Mouse (Mus musculus): ENCODE measurements around the gene Gm44596.

Gene Gm44596

DNA sequence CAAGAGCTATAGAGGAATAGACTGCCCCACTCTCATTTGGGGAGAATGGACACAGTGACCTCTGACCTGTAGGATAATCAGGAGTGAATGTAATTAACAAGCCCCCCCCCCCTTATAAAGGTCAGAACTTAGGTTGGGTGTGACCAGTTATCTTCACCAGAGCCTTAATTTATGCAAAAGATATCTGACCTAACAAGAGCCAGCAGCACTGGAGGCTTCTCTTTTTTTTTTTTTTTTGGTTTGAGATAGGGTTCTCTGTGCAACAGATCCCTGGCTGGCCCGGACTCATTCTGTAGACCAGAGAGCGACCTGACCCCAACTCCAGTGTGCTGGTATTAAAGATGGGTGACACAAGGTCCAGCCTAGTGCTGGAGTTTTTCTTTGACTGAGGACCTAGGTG, 54.0 kb downstream of the Gm44596 start:
- no peak for DNase-seq (ENCODE audit: low read depth, low spot score)

DNA sequence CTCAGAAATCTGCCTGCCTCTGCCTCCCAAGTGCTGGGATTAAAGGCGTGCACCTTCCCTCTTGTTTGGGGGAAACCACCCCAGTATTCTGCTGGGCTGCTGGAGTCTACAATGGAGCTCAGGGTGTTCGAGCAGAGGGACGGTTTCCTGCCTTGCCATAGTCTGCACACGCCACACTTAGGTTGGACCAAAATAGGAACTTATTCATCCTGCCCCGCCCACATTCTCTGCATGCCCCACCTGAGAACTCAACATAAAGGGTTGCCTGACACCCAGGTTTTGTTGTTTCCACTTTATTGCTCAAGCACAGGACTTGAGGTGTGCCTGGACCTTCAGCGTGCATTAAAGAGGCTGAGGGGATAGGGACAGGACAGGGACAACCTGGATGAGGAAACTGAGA, 54.5 kb downstream of the Gm44596 start:
- DNase-seq (ENCODE audit: low read depth, low spot score) = no peak

DNA sequence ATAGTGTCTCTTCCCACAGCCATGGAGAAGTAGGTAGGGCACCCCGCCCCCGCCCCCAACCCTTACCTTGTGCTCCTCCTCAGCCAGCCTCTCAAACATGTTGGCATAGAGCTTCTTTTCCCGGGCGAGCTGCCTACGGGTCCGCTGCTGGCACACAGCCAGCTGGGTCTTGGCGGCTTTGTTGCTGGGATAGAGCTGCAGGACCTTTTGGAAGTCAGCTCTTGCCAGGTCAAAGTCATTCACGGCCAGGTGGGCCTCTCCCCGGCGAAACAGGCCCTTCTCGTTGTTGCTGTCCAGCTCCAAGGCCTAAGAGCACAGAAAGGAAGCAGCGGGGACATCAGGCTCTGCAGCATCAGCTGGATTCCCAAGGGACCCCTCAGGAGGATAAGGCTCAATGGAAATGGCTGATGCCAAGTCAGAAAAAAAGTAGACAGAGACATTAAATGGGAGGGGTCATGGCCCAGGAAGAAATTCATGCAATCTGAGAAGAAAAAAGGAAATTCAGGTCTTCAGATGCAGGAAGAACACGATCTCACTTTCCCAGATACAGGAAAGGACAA, 57.1 kb downstream of the Gm44596 start:
- no peak for DNase-seq (ENCODE audit: low read depth, low spot score)

DNA sequence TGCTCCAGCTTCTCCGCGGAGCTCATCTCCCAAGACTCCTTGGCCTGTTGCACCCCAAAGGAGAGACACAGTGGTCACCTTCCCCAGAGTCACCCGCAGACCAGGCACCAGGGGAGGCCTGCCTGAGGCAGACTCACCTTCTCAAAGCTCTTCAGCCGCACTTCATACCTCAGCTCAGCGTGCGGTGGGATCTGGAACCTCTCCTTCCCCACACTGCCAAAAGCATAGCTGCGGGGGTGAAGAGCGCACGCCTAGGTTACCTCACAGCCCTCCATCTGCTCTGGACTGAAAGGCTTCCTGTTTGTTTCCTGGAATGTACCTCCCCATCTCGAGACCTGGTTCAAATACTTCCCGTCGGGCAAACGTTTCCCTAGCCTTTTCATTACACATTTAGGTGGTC, 58.3 kb downstream of the Gm44596 start:
- no peak for DNase-seq (ENCODE audit: low read depth, low spot score)

DNA sequence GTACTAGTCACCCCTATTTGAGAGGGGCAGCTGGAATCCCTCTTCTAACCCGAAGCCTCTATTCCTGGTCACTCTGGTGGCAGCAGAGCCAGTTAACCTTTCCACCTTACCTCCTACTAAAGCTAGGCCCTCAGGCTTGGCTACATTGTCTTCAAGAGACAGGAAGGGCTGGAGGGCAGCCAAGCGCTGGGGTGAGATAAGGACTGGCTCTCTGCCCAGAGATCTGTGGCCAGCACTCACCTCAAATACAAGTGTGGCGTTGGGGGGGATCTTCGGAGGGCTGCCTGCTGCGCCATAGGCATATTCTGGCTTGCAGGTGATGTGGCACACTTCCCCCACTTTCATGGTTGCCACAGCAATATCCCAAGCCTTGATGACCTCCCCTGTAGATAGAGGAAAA, 60.2 kb downstream of the Gm44596 start:
- no peak for DNase-seq (ENCODE audit: low read depth, low spot score)

DNA sequence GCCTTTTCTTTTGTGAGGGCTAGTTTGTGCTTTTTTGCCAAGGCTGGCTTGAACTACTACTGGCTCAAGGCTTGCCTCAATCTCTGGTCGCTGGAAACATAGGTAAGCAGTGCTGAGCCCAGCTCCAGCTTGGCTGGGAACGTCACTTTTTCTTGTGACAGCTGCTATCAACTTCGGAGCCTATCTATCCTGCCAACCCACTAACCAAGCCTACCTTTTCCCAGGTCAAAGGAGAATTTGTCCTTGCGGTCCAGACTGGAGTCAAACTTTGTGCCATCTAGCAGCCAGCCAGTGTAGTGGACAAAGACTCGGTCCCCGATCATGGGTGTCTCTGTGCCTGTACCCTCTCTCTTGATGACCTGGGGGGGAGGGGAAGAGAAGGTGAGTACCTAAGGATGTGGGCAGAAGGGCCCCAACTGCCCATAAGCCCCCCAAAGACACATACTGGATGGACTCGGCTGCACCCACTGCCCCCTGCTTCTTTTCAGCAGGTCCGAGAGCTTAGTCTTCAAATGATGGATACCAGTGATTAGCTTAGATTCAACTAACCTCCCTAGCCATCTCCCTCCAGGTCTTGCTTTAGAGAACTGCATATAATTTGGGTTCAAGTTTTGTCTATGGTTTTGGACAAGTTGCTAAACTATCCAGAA, 61.2 kb downstream of the Gm44596 start:
- no peak for DNase-seq (ENCODE audit: low read depth, low spot score)

DNA sequence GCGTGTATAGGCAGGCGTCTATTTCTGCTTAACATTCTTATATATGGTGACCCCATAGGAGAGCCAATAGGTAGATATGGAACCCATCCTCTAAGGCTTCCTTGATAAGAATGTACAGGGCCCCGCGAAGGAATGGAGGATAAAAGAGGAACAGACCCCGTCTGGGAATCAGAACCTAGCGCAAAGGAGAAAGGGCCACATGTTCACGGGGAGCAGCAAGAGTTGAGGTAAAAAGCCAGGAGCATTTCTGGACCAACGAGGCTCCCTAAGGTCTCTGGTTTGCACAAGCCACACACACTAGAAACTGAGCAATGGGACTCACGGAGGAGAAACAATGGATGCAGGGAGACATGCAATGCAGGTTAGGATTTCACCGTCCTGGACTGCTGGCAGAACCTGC, 62.0 kb downstream of the Gm44596 start:
- no peak for DNase-seq (ENCODE audit: low read depth, low spot score)

DNA sequence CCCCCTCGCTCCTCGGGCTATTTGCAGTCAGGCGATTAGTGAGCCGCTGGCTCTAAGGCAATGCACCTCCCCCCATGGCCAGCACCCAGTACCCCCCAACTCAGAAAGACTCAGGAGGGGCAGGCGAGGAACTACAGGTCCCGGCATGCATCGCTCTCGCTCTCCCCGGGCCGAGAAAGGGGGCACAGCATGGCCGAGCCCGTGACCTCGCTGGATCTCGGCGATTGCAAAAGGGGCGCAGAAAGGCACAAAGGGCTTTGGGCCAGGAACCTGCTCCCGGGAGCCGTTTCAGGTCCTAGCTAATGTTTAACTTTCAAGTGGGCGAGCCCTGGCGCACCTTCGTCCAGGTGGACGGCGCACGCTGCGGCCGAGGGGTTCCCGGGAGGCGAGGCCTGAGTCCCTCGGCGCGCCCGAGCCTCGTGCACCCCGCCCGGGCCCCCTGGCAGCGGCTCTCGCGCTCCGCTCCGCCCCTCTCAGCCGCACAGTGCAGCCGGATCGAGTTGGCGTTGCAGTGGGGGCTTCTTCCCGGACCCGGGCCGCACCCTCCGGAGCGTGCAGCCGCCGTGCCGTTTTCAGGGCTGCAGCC, 62.5 kb downstream of the Gm44596 start:
- peak; percentile 19 for DNase-seq (ENCODE audit: low read depth, low spot score)

DNA sequence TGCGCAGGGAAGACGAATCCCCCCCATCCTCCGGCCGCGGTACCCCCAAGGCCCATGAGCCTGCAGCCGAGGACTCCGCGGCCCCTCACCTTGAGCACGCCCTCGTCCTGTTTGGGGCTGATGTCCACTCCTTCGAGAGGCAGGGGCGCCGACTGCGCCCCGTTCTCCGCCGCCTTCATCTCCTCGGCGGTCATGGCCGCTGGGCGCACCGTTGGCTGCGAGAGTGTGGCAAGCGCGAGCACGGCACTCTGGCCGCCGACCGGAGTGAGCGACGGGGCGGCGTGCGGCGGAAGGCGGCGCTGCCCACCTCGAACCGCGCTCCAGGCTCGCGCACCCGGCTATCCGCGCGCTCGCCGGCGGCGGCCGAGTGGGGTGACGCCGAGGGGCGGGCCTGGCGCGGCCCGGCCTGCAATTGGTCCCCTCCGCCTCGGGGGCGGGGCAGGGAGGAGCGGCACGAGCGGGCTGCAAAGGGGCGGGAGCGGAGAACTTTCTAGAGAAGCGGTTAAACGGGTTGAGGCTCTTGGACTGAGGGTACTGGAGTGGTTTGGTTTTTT, 63.1 kb downstream of the Gm44596 start, which contains the start of gene Fkbp4:
Gene Fkbp4, minus strand, starts transcription at position 361 of the 554 bp plus-strand sequence.
- DNase-seq (ENCODE audit: low read depth, low spot score) = peak; percentile 87

DNA sequence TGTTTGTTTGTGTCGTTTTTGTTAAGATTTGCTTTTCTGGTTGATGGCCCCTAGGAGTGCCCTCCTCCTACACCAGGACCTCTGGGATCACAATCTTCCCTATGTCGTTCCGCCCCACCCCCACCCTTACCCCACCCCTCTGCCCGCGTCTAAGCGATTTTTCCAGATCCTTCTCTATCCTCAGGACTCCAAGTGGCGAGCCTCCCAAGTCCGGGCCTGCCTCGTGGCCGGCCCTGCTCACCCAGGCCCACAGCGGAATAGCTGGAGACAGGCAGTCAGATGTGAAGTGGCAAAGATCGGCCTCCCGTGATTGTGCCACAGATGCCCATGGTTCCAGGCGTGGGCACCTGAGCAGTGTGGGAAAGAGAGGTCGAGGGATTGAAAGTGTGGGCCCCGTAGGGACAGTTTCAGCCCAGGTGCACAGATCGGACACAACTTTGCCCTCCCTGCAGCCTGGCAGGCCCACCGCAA, 63.6 kb downstream of the Gm44596 start:
- DNase-seq (ENCODE audit: low read depth, low spot score) = no peak

DNA sequence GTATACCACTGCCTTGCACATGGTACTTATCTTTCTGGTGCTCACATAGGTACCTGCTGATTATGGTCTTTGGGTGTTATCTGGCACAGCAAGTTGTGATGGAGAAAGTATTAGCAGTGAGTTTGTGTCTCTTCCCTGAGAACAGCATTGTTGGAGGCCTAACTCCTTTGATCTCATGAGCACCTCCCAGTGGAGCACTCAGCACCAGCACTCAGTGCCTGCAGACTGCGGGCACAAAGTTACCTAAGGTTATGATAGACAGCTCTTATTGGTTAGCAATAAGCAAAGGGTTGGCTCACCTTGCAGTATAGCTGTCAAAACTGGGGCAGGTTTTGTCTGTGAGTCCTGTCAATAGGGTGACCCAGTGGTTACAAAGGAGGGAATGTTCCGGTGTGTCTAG, 64.9 kb downstream of the Gm44596 start:
- DNase-seq (ENCODE audit: low read depth, low spot score) = no peak

DNA sequence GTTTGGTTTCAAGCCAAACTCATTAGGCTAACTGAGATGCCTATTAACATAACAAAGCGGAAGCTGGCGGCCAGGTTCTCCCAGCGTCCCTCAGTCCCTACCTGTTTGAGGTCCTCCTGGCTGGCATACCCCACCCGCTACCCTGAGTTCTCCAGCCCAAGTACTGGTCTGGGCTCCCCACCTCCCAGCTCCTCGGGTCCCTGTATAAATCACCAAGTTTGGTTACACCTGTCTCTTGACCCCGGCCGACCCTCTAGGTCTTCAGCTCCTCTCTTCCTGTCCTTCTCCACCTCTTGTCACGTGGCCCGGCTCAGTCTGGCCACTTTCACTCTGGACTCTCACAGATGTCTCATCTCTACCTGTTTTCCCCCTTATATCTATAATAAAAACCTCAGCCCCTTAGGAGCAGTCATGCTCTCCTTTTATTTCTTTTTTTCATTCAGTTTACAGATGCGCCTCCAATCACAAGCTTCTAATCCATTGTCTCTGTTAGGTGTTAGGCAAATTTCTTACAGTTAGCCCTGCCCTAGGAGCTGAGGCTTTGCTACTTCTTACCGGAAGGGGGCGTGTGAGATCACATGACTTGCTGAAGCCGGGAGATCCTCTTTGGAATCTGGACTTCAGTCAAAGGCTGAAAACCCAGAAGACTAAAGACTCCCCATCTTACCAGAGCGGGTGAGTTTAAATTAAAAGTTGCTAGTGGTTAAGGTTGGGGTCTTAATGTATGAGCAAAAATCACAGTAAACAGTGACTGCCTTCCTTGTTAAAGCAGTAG, 70.6 kb downstream of the Gm44596 start:
- DNase-seq (ENCODE audit: low read depth, low spot score) = no peak

DNA sequence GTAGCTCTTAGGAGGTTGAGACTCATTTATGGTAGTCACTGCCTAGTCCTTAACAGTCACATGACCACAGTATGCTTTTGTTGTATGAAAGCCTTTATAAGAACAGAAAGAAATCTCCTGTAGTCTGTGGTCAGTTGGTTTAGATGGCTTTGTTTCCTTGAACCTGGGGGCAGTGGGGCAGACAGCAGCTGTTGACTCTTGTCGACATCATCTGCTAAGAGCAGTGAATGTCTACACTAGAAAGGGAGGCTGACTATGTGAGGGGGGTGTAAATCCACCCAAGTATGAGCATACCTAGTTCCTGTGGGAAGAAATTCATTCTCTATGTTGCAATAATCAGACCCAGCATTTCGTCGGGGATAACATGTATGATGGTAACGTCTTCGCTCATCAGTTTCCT, 71.8 kb downstream of the Gm44596 start:
- DNase-seq (ENCODE audit: low read depth, low spot score) = no peak

DNA sequence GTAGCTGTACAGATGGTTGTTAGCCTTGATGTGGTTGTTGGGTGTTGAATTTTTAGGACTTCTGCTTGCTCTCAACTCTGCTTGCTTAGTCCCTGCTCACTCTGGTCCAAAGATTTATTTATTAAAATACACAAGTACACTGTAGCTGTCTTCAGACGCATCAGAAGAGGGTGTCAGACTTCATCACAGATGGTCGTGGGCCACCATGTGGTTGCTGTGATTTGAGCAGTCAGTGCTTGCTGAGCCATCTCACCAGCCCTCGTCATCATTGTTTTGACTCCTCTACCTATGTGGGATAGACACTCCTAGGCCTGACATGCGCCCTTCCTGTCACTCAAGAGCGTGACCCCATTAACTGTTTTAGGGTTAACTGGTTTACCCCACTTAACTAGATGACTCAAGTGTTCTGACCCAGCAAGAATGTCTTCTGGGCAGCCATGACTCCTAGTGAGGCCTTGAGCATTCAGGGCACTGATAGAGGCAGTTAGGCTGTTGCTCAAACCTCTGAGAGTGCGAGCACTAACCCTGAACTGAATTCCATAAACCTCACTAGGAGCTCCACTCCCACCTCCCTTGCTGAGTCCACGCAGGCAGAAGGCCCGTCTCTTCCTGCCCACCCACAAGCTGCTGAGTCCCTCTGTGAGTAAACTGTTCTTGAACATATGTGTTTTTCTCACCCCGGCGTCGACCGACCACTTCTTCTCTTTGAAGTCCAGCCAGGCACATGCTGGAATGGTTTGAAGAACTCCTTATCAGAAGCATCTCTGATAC, 80.7 kb downstream of the Gm44596 start:
- no peak for DNase-seq (ENCODE audit: low read depth, low spot score)

Measured in c-Kit-negative CD71-positive TER-119-positive erythroid progenitor cells, embryonic 14.5 days (primary cell).